Mouse (Mus musculus): ENCODE data around the gene Ttll7.

The Ttll7 gene

GRCm38 (mm10) chr3:146913107-146913506, 60.9 kb downstream of the Ttll7 start:
- no peak for DNase-seq (ENCODE audit: low spot score in 2 of 2)

GRCm38 (mm10) chr3:146914798-146915197, 62.6 kb downstream of the Ttll7 start:
- DNase-seq (ENCODE audit: low spot score in 2 of 2) = peak; percentile 70 to 75

- no peak for DNase-seq (ENCODE audit: low spot score in 2 of 2)
Observed at GRCm38 (mm10) chr3:146917891-146918290, 65.7 kb downstream of the Ttll7 start.

- DNase-seq (ENCODE audit: low spot score in 2 of 2) = no peak
Observed at GRCm38 (mm10) chr3:146918323-146918722, 66.2 kb downstream of the Ttll7 start.

GRCm38 (mm10) chr3:146927311-146928015, 75.3 kb downstream of the Ttll7 start:
- DNase-seq (ENCODE audit: low spot score in 2 of 2) = no peak

GRCm38 (mm10) chr3:146928141-146928540, 76.0 kb downstream of the Ttll7 start:
- DNase-seq (ENCODE audit: low spot score in 2 of 2) = no peak

- no peak for DNase-seq (ENCODE audit: low spot score in 2 of 2)
Observed at GRCm38 (mm10) chr3:146929011-146929410, 76.8 kb downstream of the Ttll7 start.

GRCm38 (mm10) chr3:146931190-146931589, 79.0 kb downstream of the Ttll7 start:
- DNase-seq (ENCODE audit: low spot score in 2 of 2) = no peak

- no peak for DNase-seq (ENCODE audit: low spot score in 2 of 2)
Observed at GRCm38 (mm10) chr3:146932506-146932905, 80.3 kb downstream of the Ttll7 start.

- no peak for DNase-seq (ENCODE audit: low spot score in 2 of 2)
Observed at GRCm38 (mm10) chr3:146936888-146937287, 84.7 kb downstream of the Ttll7 start.

- no peak for DNase-seq (ENCODE audit: low spot score in 2 of 2)
Observed at GRCm38 (mm10) chr3:146939391-146940250, 87.5 kb downstream of the Ttll7 start.

GRCm38 (mm10) chr3:146943101-146943500, 90.9 kb downstream of the Ttll7 start:
- DNase-seq (ENCODE audit: low spot score in 2 of 2) = no peak

- no peak for DNase-seq (ENCODE audit: low spot score in 2 of 2)
Observed at GRCm38 (mm10) chr3:146945342-146945741, 93.2 kb downstream of the Ttll7 start.

- DNase-seq (ENCODE audit: low spot score in 2 of 2) = peak; percentile 11 to 54
Observed at GRCm38 (mm10) chr3:146945887-146946286, 93.7 kb downstream of the Ttll7 start.

GRCm38 (mm10) chr3:146946641-146947040, 94.5 kb downstream of the Ttll7 start:
- no peak for DNase-seq (ENCODE audit: low spot score in 2 of 2)

GRCm38 (mm10) chr3:146956792-146957191, 104.6 kb downstream of the Ttll7 start:
- no peak for DNase-seq (ENCODE audit: low spot score in 2 of 2)

- no peak for DNase-seq (ENCODE audit: low spot score in 2 of 2)
Observed at GRCm38 (mm10) chr3:146962838-146963237, 110.7 kb downstream of the Ttll7 start.

- DNase-seq (ENCODE audit: low spot score in 2 of 2) = no peak
Observed at GRCm38 (mm10) chr3:146964384-146964783, 112.2 kb downstream of the Ttll7 start.

- no peak for DNase-seq (ENCODE audit: low spot score in 2 of 2)
Observed at GRCm38 (mm10) chr3:146967242-146967641, 115.1 kb downstream of the Ttll7 start.

- DNase-seq (ENCODE audit: low spot score in 2 of 2) = no peak
Observed at GRCm38 (mm10) chr3:146967834-146968233, 115.7 kb downstream of the Ttll7 start.

- no peak for DNase-seq (ENCODE audit: low spot score in 2 of 2)
Observed at GRCm38 (mm10) chr3:146978272-146978671, 126.1 kb downstream of the Ttll7 start.

GRCm38 (mm10) chr3:146993834-146994669, 141.9 kb downstream of the Ttll7 start:
- DNase-seq (ENCODE audit: low spot score in 2 of 2) = peak in 1 of 2 experiments; percentile 1

Data from urinary bladder, adult 18-20 months (tissue).